Mouse (Mus musculus) cerebellum, postnatal 25 days (tissue): Measurements from ENCODE around the gene Psmb8.

ENCODE experiments used
- DNase-seq, 2 experiments: peaks; one replicate each; pipeline ENCODE4 v3.0.0; 2021; ENCODE audit warnings: mixed read lengths in 2 of 2

Psmb8 gene

GRCm38 (mm10) chr17:34196941-34197894 lies at the start of gene Psmb8:
Gene Psmb8, plus strand, starts transcription at chr17:34197721.
- peak; percentile 79 to 89 for DNase-seq

DNA sequence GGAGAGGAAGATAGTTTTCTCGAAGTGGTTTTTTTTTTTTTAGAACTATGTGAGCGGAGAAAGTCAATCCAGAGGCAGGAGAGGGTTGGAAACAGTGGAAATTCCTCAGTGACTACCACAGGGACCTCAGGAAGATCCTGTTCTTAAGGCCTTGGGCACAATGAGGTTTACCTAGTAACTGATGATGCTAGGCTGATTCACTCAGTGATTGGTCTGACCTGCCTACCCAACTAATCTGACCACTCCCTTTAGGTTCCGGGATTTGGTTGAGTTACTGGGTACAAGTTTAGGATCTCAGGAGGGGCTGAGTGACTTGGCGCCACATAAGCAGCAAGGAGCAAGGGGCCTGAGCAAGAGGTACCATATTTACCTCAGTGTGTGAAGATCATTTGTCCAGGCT lies 44.6 kb upstream of the Psmb8 start, which contains the start of gene H2-DMb1:
Gene H2-DMb1 (plus strand): TSS at position 150 of the 400 bp plus-strand sequence.
- DNase-seq, result no peak

DNA sequence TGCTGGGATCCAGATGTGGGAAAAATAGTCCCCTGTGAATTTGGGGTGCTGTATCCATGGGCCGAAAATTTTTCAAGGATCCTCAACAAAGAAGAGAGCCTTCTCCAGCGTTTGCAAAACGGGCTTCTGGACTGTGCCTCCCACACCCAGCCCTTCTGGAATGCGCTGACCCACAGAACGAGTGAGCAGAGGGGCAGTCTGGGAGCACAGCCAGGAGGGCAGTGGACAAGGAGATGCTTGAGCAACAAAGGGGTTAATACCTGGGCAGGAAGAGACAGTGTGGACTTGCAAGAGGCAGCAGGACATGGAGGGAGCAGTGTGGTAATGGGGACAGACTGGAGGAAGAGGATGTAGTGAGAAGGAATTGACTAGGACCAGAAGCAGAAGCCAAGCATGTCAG lies 42.0 kb upstream of the Psmb8 start:
- no peak for DNase-seq

- peak in 1 of 2 experiments; percentile 18 for DNase-seq
Observed at GRCm38 (mm10) chr17:34164202-34164895, 33.2 kb upstream of the Psmb8 start.

GRCm38 (mm10) chr17:34165033-34165730 lies 32.3 kb upstream of the Psmb8 start:
- DNase-seq, result no peak

DNA sequence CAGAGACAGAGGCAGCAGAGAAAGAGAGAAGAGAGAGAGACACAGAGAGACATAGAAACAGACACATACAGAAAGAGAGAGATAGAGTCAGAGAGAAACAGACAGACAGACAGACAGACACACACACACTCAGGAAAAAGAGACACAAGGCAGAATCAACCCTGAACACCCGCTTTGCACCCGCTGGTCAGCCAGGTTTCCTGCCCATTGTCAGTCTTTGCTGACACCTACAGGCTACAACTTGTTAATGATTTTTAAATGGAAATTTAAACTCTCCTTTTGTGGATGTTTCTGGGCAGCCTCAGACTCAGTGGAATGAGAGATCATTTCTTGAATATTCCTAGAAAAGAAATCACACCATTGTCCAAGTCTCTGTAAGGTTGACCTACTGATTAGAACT lies 28.2 kb upstream of the Psmb8 start:
- DNase-seq, result peak; percentile 17 to 51

- DNase-seq, result no peak
Observed at GRCm38 (mm10) chr17:34170487-34170876, 27.0 kb upstream of the Psmb8 start.

DNA sequence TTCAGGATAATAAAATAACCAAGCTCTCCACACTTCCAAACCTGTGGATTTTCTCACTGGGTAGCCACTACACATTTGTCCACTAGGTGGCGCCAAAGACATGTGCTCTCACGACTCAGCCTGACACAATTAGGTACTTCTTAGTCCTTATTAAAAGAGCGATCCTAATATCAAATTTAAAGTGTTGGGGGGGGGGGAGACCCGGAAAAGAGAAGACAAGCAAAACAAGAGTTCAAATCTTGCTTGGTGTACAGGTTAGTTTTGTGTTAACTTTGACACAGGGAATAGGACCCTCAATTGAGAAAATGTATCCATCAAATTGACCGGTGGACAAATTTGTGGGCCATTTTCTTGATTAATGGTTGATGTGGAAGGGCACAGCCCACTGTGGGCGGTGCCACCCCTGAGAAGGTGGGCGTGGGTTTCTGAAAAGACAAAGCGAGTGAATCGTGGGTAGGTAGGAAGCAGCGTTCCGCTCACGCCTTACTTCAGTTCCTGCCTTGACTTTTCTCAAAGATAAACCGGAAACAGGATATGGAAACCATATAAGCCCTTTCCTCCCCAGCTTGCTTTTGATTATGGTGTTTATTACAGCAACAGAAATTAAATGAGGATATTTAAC lies 26.5 kb upstream of the Psmb8 start:
- DNase-seq, result peak; percentile 76 to 87

- no peak for DNase-seq
Observed at GRCm38 (mm10) chr17:34172528-34172927, 25.0 kb upstream of the Psmb8 start.

DNA sequence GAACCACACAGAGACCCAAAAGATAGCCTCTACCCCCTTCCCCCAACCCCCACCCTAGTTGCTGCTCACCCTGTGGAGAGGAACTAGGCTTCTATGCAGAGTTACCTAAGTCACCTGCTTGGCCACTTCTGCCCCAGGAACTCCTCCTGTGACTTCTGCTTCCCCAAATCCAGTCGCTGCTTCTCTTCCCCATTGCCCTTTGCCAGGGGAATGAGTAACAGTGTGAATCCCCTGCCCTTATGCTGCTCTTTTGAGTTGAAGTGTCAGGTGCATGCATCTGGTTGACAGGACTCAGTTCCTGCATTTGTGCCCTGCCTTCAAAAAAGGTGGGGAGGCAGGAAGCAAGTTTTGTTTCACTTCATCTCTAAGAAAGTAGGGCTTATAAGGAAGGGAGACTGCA lies 23.4 kb upstream of the Psmb8 start:
- no peak for DNase-seq

- no peak for DNase-seq
Observed at GRCm38 (mm10) chr17:34177179-34177578, 20.3 kb upstream of the Psmb8 start.

GRCm38 (mm10) chr17:34179019-34179418 lies 18.5 kb upstream of the Psmb8 start:
- no peak for DNase-seq

GRCm38 (mm10) chr17:34179913-34180859 lies 17.3 kb upstream of the Psmb8 start:
- DNase-seq, result no peak

DNA sequence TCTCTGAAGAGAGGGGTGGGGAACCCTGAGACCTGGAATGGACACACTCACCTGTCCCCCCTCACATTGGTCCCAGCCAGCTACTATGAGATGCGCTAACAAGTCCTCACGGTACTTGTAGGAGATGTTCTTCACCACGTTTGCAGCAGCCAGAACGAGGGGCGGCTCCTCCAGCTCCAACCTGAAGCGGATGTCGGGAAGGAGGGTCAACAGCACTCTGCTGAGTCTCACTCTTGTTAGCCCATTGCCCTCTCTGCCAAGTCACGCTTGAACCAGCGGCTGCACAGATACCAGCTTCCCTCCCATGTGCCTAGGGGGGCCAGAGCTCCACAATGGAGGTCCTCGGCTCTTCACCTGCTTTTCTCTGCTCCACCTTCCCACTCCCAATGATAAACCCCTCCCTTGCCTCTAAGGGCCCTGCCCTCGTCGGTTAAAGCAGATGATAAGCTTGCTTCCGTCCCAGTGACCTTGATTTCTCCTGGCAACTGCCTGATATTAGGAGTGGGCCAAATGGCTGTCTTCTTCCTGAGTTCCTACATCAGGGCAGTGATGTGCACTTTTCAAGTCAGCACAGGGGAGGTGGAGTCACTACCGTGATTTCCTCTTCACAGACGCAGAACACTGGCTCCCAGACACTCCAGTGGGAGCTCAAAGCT lies 13.8 kb upstream of the Psmb8 start:
- DNase-seq, result no peak

DNA sequence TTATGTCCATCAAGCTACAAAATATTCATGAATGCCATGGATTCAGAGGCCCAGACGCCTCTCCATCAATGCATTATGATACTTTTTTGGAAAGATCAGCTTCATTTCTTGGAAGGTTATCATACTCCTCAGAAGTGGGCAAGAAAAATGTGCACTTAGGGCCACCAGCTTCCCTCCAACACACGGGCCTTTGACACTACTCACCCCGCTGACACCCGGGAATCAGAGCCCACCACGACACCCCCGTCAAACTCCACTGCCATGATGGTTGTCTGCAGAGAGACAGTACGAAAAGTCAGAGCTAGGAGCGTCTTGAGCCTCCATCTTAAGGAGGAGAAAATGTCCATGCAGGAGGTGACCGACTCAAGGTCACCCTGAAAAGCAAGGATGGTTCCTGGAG lies 12.0 kb upstream of the Psmb8 start:
- DNase-seq, result no peak

DNA sequence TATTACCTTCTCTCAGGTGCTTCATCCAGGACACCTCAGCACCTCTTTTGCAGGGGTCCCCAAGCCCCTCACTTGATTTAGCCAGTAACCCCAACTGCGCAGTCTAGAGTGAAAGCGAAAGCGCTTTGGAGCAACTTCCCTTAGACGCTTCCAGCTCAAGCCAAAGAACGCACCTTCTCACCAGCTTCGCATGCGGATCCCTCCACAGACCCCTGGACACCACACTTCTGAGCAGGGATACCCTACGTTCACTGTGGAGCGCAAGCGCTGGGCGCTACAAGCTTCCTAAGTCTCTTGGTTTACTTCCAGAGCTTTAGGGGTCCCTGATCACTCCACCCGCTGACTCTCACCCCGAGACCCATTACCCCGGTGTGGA lies 10.6 kb upstream of the Psmb8 start:
- no peak for DNase-seq

DNA sequence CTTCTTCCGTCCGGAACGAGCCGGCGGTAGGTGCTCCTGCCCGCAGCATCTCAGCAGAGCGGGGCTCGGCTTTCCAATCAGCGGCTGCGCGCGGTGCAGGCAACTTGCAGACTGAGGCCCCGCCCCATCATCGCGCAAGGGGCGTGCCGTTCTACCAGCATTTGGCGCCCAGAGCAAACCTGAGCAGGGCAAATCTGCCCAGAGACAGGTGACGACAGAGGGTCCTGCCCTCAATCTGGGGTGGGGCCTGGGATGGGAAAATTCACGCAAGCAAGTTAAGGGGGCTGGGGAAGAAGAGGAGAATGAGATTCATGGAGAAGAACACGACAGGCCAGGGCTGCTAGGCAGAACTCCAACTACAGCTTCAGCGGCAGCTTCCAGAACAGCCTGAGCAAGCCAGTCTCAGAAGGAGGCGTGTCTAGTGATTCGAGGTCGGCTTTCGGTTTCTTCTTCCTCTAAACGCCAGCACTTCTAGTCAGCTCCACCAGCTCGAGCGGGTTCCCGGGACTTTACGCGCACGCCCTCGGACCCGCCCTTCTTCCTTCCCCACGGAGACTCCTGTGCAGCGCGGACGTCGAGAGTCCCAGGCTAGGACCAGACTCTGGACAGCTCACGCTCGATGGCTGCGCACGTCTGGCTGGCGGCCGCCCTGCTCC lies 10.1 kb upstream of the Psmb8 start, which contains the start of the genes Tap1 and Psmb9:
Gene Tap1 (plus strand): TSS at position 293 of the 656 bp plus-strand sequence.
Gene Psmb9 (minus strand): TSS at position 504 of the 656 bp plus-strand sequence.
- peak; percentile 91 to 95 for DNase-seq

DNA sequence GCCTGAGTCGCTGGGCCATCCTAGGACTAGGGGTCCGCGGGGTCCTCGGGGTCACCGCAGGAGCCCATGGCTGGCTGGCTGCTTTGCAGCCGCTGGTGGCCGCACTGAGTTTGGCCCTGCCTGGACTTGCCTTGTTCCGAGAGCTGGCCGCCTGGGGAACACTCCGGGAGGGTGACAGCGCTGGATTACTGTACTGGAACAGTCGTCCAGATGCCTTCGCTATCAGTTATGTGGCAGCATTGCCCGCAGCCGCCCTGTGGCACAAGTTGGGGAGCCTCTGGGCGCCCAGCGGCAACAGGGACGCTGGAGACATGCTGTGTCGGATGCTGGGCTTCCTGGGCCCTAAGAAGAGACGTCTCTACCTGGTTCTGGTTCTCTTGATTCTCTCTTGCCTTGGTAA lies 9.5 kb upstream of the Psmb8 start:
- no peak for DNase-seq

- no peak for DNase-seq
Observed at GRCm38 (mm10) chr17:34188986-34189385, 8.5 kb upstream of the Psmb8 start.

- no peak for DNase-seq
Observed at GRCm38 (mm10) chr17:34192852-34193251, 4.7 kb upstream of the Psmb8 start.
